Mouse (Mus musculus): Measurements from ENCODE around the gene A230050P20Rik. TPM values are rescaled to one million over a fixed set of nuclear protein-coding genes. Genes with fewer than 3 reads are reported as not detected.
A peak's percentile ranks its signal among the peaks of the same experiment; 100 is the strongest.

The A230050P20Rik gene
- polyA plus RNA-seq, 1 experiment: 31.7 TPM

GRCm38 (mm10) chr9:20897736-20898510 lies 29.5 kb downstream of the A230050P20Rik start:
- Histone ChIP-seq H3K4me1 (ENCODE audit: control insufficient read depth, insufficient read depth, low read length) (peaks cover 6% of the 10 kb centered on the region; the same call in 1 of the 2 replicates), H3K27me3 (replicated peaks; ENCODE audit: control insufficient read depth, insufficient read depth, low read length) (no peaks in the 10 kb centered on the region), H3K36me3 (ENCODE audit: control insufficient read depth, insufficient read depth, low read length) (no peaks in the 10 kb centered on the region; the same call in 1 of the 2 replicates), H3K27ac (ENCODE audit: insufficient read depth, low read depth, low read length) (no peak overlapping the region), H3K4me3 (ENCODE audit: insufficient read depth, low read depth, low read length) (peak overlapping the region; percentile 96)
- no peak for TF ChIP-seq CTCF (conservative IDR thresholded peaks at IDR 0.05; ENCODE audit: insufficient read depth, insufficient read length, low read depth, low read length)
- TF ChIP-seq POLR2A (IDR thresholded peaks at IDR 0.05; ENCODE audit: low read depth, low read length): no peak
- WGBS: 3% methylated on average over 39 of the region's 39 CpGs
- DNase-seq: no peak

DNA sequence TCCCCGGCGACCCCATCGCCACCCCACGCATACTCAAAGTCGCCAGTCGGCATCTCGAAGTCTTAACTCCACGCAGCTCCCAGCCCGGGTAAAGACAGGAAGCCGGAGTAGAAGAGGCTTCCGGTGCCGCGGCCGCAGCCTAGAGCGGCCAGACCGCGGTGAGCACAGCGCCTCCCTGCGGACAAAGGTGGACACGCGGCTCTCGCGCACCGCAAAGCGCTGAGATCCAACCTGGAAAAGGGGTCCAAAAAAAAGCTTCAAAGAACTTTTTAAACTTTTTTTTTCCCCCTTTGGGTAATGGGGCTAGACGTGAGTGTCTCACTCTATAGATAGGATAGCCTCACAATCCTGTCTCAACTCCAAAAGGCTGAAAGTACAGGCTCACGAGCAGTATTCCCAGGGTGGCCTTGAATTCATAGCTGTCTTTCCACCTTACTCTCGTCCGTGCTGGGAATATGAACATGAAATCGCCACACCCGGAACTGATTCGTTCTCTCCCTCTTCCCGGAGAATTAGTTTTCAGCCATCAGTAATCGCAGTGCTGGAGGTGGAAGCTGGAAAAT lies 30.1 kb downstream of the A230050P20Rik start, which contains the start of gene Eif3g:
Gene Eif3g (minus strand): TSS at position 113 of the 563 bp plus-strand sequence.
- H3K4me1 ChIP-seq (ENCODE audit: control insufficient read depth, insufficient read depth, low read length): peaks cover 6% of the 10 kb centered on the region; the same call in 1 of the 2 replicates
- 3% methylated on average over 34 of the region's 34 CpGs for WGBS
- peak within 1 kb of the TSS; percentile 96 for H3K4me3 ChIP-seq (ENCODE audit: insufficient read depth, low read depth, low read length)
- TF ChIP-seq CTCF (conservative IDR thresholded peaks at IDR 0.05; ENCODE audit: insufficient read depth, insufficient read length, low read depth, low read length) (peak; percentile 88), POLR2A (IDR thresholded peaks at IDR 0.05; ENCODE audit: low read depth, low read length) (peak; percentile 43)
- H3K27ac ChIP-seq (ENCODE audit: insufficient read depth, low read depth, low read length): no peak within 1 kb of the TSS
- peak; percentile 89 for DNase-seq
- no peaks in the 10 kb centered on the region; the same call in 1 of the 2 replicates for H3K36me3 ChIP-seq (ENCODE audit: control insufficient read depth, insufficient read depth, low read length)
- H3K27me3 ChIP-seq (replicated peaks; ENCODE audit: control insufficient read depth, insufficient read depth, low read length): no peaks in the 10 kb centered on the region

DNA sequence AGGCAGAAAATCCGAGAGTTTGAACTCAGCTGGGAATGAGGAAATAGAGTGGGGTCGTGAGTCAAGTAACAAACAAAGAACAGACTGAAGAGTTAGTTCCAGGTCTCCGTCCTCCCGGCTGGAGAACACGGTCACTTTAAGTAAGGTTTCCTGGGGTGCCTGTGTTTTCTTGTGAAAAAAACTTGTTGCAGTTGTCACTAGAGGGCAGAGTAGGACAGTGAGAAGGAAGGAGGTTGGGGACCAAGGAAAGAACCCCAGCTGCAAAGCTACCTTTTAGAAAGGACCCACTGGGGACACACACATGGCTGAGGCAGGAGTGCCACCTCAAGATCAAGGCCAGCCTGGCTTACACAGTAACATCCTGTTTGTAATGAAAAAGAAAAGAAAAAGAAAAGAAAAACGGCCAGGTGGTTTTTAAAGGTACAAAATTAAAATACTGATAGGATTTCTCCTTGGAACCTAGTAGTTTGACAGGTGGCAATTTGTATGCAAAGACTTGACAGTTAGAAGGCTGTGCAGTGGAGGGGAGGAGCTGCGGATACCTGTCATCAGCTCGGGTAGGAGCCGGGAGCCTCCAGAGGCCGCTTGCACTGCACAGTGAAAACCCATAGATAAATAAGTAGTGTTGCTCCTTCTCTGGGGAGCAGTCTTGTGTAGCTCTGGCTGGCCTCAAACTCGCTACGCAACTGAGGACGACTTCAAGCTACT lies 33.2 kb downstream of the A230050P20Rik start:
- no peaks in the 10 kb centered on the region for H3K27me3 ChIP-seq (replicated peaks; ENCODE audit: control insufficient read depth, insufficient read depth, low read length)
- WGBS: 13% methylated on average over 13 of the region's 13 CpGs
- DNase-seq: peak; percentile 73
- H3K27ac ChIP-seq (ENCODE audit: insufficient read depth, low read depth, low read length): no peak overlapping the region
- TF ChIP-seq CTCF (conservative IDR thresholded peaks at IDR 0.05; ENCODE audit: insufficient read depth, insufficient read length, low read depth, low read length) (peak; percentile 73), POLR2A (IDR thresholded peaks at IDR 0.05; ENCODE audit: low read depth, low read length) (no peak)
- no peaks in the 10 kb centered on the region for H3K36me3 ChIP-seq (ENCODE audit: control insufficient read depth, insufficient read depth, low read length)
- peaks cover 6% of the 10 kb centered on the region; the same call in 1 of the 2 replicates for H3K4me1 ChIP-seq (ENCODE audit: control insufficient read depth, insufficient read depth, low read length)
- no peak overlapping the region for H3K4me3 ChIP-seq (ENCODE audit: insufficient read depth, low read depth, low read length)

DNA sequence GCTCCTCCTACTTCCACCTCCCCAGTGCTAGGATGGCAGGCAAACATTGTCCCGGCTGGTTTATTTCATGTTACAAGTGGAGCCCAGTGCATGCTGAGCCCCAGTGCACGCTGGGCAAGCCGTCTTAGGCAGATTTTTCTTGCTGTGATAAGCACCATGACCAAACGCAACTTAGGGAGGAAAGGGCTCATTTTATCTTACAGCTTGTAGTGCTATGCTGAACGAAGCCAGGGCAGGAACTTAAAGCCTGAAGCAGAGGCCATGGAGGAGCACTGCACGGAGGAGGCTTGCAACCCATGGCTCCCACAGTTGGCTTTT lies 33.7 kb downstream of the A230050P20Rik start:
- H3K27ac ChIP-seq (ENCODE audit: insufficient read depth, low read depth, low read length): no peak overlapping the region
- TF ChIP-seq POLR2A (IDR thresholded peaks at IDR 0.05; ENCODE audit: low read depth, low read length): no peak
- no peak for TF ChIP-seq CTCF (conservative IDR thresholded peaks at IDR 0.05; ENCODE audit: insufficient read depth, insufficient read length, low read depth, low read length)
- WGBS: 37% methylated on average over 6 of the region's 6 CpGs
- H3K4me1 ChIP-seq (ENCODE audit: control insufficient read depth, insufficient read depth, low read length): peaks cover 5% of the 10 kb centered on the region; the same call in 1 of the 2 replicates
- no peak for DNase-seq
- no peaks in the 10 kb centered on the region for H3K27me3 ChIP-seq (replicated peaks; ENCODE audit: control insufficient read depth, insufficient read depth, low read length)
- H3K36me3 ChIP-seq (ENCODE audit: control insufficient read depth, insufficient read depth, low read length): no peaks in the 10 kb centered on the region
- no peak overlapping the region for H3K4me3 ChIP-seq (ENCODE audit: insufficient read depth, low read depth, low read length)

DNA sequence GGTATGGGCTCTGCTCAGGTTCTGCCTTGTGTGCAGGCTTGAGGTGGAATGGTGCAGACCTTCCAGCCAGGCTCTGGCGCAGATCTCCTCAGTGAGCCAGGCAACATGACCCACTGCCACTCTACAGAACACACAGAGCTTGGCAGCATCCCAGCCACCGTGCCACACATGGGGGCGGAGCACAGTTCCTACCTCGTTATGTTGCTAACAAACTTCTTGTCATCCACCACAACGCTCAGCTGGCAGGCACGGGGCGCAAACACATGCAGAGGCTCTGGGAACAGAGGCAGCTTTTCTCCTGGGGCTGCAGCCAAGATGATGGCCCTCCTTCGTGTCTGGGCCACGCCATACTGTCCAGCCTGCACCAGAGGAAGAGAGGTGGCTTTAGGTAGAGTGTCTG lies 41.5 kb downstream of the A230050P20Rik start:
- TF ChIP-seq POLR2A (IDR thresholded peaks at IDR 0.05; ENCODE audit: low read depth, low read length): no peak
- no peak for TF ChIP-seq CTCF (conservative IDR thresholded peaks at IDR 0.05; ENCODE audit: insufficient read depth, insufficient read length, low read depth, low read length)
- no peak for DNase-seq
- WGBS: 92% methylated on average over 9 of the region's 9 CpGs
- Histone ChIP-seq H3K27me3 (replicated peaks; ENCODE audit: control insufficient read depth, insufficient read depth, low read length) (no peaks in the 10 kb centered on the region), H3K27ac (ENCODE audit: insufficient read depth, low read depth, low read length) (no peak overlapping the region), H3K4me3 (ENCODE audit: insufficient read depth, low read depth, low read length) (no peak overlapping the region), H3K36me3 (ENCODE audit: control insufficient read depth, insufficient read depth, low read length) (no peaks in the 10 kb centered on the region), H3K4me1 (ENCODE audit: control insufficient read depth, insufficient read depth, low read length) (no peaks in the 10 kb centered on the region)

DNA sequence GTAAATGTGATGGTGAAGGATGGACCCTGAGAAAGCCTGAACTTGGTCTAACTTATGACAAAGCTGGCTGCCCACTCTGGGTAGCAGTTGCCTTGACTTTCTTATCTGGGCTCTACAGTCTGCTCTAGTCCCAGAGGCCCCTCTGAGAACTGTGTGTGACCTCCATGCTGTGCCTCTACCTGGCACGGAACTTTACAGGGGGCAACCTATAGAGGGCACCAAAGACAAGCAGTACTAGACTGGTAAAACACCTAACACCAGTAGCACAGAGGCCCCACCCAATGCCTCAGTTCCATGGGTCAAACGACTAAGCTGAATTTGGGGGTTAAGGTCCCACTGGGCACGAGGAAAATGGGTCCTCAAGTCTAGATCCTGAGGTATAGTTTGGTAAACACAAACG lies 47.7 kb downstream of the A230050P20Rik start:
- H3K36me3 ChIP-seq (ENCODE audit: control insufficient read depth, insufficient read depth, low read length): no peaks in the 10 kb centered on the region
- TF ChIP-seq POLR2A (IDR thresholded peaks at IDR 0.05; ENCODE audit: low read depth, low read length): no peak
- peak; percentile 62 for TF ChIP-seq CTCF (conservative IDR thresholded peaks at IDR 0.05; ENCODE audit: insufficient read depth, insufficient read length, low read depth, low read length)
- DNase-seq: peak; percentile 63
- WGBS: 64% methylated on average over 4 of the region's 4 CpGs
- no peaks in the 10 kb centered on the region for H3K27me3 ChIP-seq (replicated peaks; ENCODE audit: control insufficient read depth, insufficient read depth, low read length)
- no peak overlapping the region for H3K27ac ChIP-seq (ENCODE audit: insufficient read depth, low read depth, low read length)
- H3K4me3 ChIP-seq (ENCODE audit: insufficient read depth, low read depth, low read length): no peak overlapping the region
- H3K4me1 ChIP-seq (ENCODE audit: control insufficient read depth, insufficient read depth, low read length): no peaks in the 10 kb centered on the region

DNA sequence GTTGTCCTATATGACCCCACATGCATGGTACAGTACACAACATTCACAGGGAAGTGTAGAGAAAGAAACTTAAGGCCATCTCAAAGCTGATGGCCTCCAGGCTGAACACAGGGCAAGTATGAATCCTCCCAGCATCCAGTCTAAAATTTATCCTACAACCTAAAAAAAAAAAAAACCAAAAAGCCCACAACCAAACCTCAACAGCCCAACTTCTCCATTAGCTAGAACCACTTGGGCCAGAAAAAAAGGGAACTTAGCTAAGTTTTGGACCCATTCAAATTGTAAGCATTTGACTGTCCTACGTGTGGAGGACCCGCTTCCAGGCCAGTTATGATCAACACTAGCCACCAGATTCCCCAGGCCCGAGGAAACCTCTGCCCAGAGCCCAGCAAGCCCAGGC lies 54.8 kb downstream of the A230050P20Rik start:
- WGBS: 90% methylated on average over 3 of the region's 3 CpGs
- no peak overlapping the region for H3K4me3 ChIP-seq (ENCODE audit: insufficient read depth, low read depth, low read length)
- no peak for DNase-seq
- no peak for TF ChIP-seq CTCF (conservative IDR thresholded peaks at IDR 0.05; ENCODE audit: insufficient read depth, insufficient read length, low read depth, low read length)
- no peak for TF ChIP-seq POLR2A (IDR thresholded peaks at IDR 0.05; ENCODE audit: low read depth, low read length)
- no peaks in the 10 kb centered on the region for H3K27me3 ChIP-seq (replicated peaks; ENCODE audit: control insufficient read depth, insufficient read depth, low read length)
- no peaks in the 10 kb centered on the region for H3K4me1 ChIP-seq (ENCODE audit: control insufficient read depth, insufficient read depth, low read length)
- H3K36me3 ChIP-seq (ENCODE audit: control insufficient read depth, insufficient read depth, low read length): no peaks in the 10 kb centered on the region
- H3K27ac ChIP-seq (ENCODE audit: insufficient read depth, low read depth, low read length): no peak overlapping the region

Other genes with a start within 250 kb of the A230050P20Rik start
- 450 and 657 TPM in 2 replicates for gene Ubl5, start 225.8 kb upstream of the A230050P20Rik start, polyA plus RNA-seq (2012; rRNA removed)
- gene Fbxl12, start 223.9 kb upstream of the A230050P20Rik start, polyA plus RNA-seq (2012; rRNA removed): 22.0 and 24.7 TPM in 2 replicates
- 18.3 and 18.9 TPM in 2 replicates for gene Pin1, start 216.5 kb upstream of the A230050P20Rik start, polyA plus RNA-seq (2012; rRNA removed)
- gene Olfm2, start 122.3 kb upstream of the A230050P20Rik start, polyA plus RNA-seq (2012; rRNA removed): 2.0 and 2.3 TPM in 2 replicates
- 2.1 and 3.0 TPM in 2 replicates for gene Col5a3, start 53.6 kb upstream of the A230050P20Rik start, polyA plus RNA-seq (2012; rRNA removed)
- not detected in 2 replicates for gene Rdh8, start 50.1 kb upstream of the A230050P20Rik start, polyA plus RNA-seq (2012; rRNA removed)
- 3.6 and 4.0 TPM in 2 replicates for gene Angptl6, start 11.1 kb downstream of the A230050P20Rik start, polyA plus RNA-seq (2012; rRNA removed)
- gene Ppan, start 19.5 kb downstream of the A230050P20Rik start, polyA plus RNA-seq (2012; rRNA removed): 28.3 and 31.2 TPM in 2 replicates
- 93.1 and 116 TPM in 2 replicates for gene Eif3g, start 30.0 kb downstream of the A230050P20Rik start, polyA plus RNA-seq (2012; rRNA removed)
- 12.1 and 12.5 TPM in 2 replicates for gene Dnmt1, start 91.2 kb downstream of the A230050P20Rik start, polyA plus RNA-seq (2012; rRNA removed)
- 3.5 and 4.0 TPM in 2 replicates for gene S1pr2, start 108.1 kb downstream of the A230050P20Rik start, polyA plus RNA-seq (2012; rRNA removed)
- 175 and 213 TPM in 2 replicates for gene Mrpl4, start 134.1 kb downstream of the A230050P20Rik start, polyA plus RNA-seq (2012; rRNA removed)
- 23.4 and 25.9 TPM in 2 replicates for gene Icam1, start 147.3 kb downstream of the A230050P20Rik start, polyA plus RNA-seq (2012; rRNA removed)
- gene Icam4, start 160.7 kb downstream of the A230050P20Rik start, polyA plus RNA-seq (2012; rRNA removed): 1.2 and 1.4 TPM in 2 replicates
- gene Icam5, start 163.4 kb downstream of the A230050P20Rik start, polyA plus RNA-seq (2012; rRNA removed): 0.34 and 0.49 TPM in 2 replicates
- gene Zglp1, start 198.5 kb downstream of the A230050P20Rik start, polyA plus RNA-seq (2012; rRNA removed): 0.38 TPM in 1 of 2 replicates, not detected in the other
- 0.20 and 0.27 TPM in 2 replicates for gene Gm49373, start 204.5 kb downstream of the A230050P20Rik start, polyA plus RNA-seq (2012; rRNA removed)
- gene Fdx1l, start 205.0 kb downstream of the A230050P20Rik start, polyA plus RNA-seq (2012; rRNA removed): 59.8 and 67.0 TPM in 2 replicates
- 1.1 and 2.6 TPM in 2 replicates for gene Gm38431, start 223.4 kb downstream of the A230050P20Rik start, polyA plus RNA-seq (2012; rRNA removed)
- 45.8 and 47.3 TPM in 2 replicates for gene Raver1, start 223.4 kb downstream of the A230050P20Rik start, polyA plus RNA-seq (2012; rRNA removed)